Mouse (Mus musculus) heart, adult 2 months (tissue): ENCODE data around the gene Stambp. TPM values are rescaled to one million over a fixed set of nuclear protein-coding genes. Genes with fewer than 3 reads are reported as not detected.

Experiments
- DNase-seq, 2 experiments: peaks; one replicate each; pipeline ENCODE4 v3.0.0; 2021
- H3K27ac ChIP-seq: fragments of 200-600 bp; 2 replicates; pipeline ENCODE4 v1.8.1; 2022
- H3K27me3 ChIP-seq: fragments of 200-500 bp; 2 replicates; pipeline ENCODE4 v1.6.1; 2012; ENCODE audit warnings: mild to moderate bottlenecking, low read length, inconsistent platforms, mixed read lengths; ENCODE audit not compliant: control insufficient read depth, insufficient read depth
- H3K36me3 ChIP-seq: fragments of 200-500 bp; 2 replicates; pipeline ENCODE4 v1.6.1; 2012; ENCODE audit warnings: low read length, inconsistent platforms; ENCODE audit not compliant: control insufficient read depth, insufficient read depth
- H3K4me1 ChIP-seq: fragments of 200-500 bp; 2 replicates; pipeline ENCODE4 v1.6.1; 2011; ENCODE audit warnings: low read length; ENCODE audit not compliant: control insufficient read depth, insufficient read depth
- H3K4me3 ChIP-seq: fragments of 200-600 bp; 2 replicates; pipeline ENCODE4 v1.8.1; 2022
- H3K79me2 ChIP-seq: fragments of 200-500 bp; replicated peaks from 2 replicates; pipeline ENCODE4 v1.6.1; 2012; ENCODE audit warnings: mild to moderate bottlenecking, inconsistent platforms, low read length, moderate library complexity, mixed read lengths; ENCODE audit not compliant: control insufficient read depth, insufficient read depth
- H3K9ac ChIP-seq: fragments of 200-500 bp; 2 replicates; pipeline ENCODE4 v1.6.1; 2012; ENCODE audit warnings: low read depth, mild to moderate bottlenecking, control low read depth, inconsistent platforms, low read length, mixed read lengths
- CTCF ChIP-seq: fragments of 200-600 bp; IDR thresholded peaks from 2 replicates; pipeline ENCODE4 v1.8.1; 2022; ENCODE audit warnings: antibody characterized with exemption, mild to moderate bottlenecking, moderate library complexity
- EP300 ChIP-seq: fragments of 200-500 bp; IDR thresholded peaks from 2 replicates; pipeline ENCODE4 v1.6.1; 2011; ENCODE audit warnings: low read depth, low read length, control low read depth; ENCODE audit not compliant: insufficient read depth
- POLR2A ChIP-seq: fragments of 200-500 bp; IDR thresholded peaks from 2 replicates; pipeline ENCODE4 v1.6.1; 2011; ENCODE audit warnings: mild to moderate bottlenecking, low read depth, low read length, control low read depth; ENCODE audit not compliant: insufficient read depth
- WGBS: fragments of 180-500 bp; shearing (Covaris S2); methylation state at CpG from one replicate; pipeline ENCODE4 v1.1.7; 2018; 5-methylcytosine and 5-hydroxymethylcytosine counted together
- intact Hi-C: fragments of 180-260 bp; cut with DNase I; formaldehyde crosslinking; loops from one replicate; pipeline ENCODE4 v1.15.1; 2025
- long read RNA-seq: library from polyadenylated mRNA; stranded (forward); transcript quantifications from one replicate; pipeline ENCODE4 v2.0.0, GENCODE M21; 2021
- polyA plus RNA-seq: library from polyadenylated mRNA; depleted of rRNA; stranded (reverse); fragments of >200 nt; gene quantifications from 2 replicates; pipeline ENCODE4 v1.2.3, GENCODE M21; 2012; rRNA removed
- total RNA-seq, 2 experiments: library from RNA; stranded (reverse); gene quantifications; 2 replicates each; pipeline ENCODE4 v1.2.3; 2021

Stambp gene
- total RNA-seq, result 10 to 100 TPM; 11.9 to 12.9 TPM
- 10.1 and 17.6 TPM in 2 replicates for polyA plus RNA-seq
- long read RNA-seq, transcript Stambp-201 (10 exons, 2,364 nt), result major isoform, 19 of 21 reads
- long read RNA-seq, partial matches to known transcripts, result 1 of 21 reads
- long read RNA-seq, other reads (novel, unspliced or antisense), result 1 of 21 reads

- Histone ChIP-seq H3K36me3 (no peaks in the 10 kb centered on the region), H3K4me1 (no peaks in the 10 kb centered on the region; the same call in 1 of the 2 replicates), H3K9ac (peak within 1 kb of the TSS; percentile 83), H3K79me2 (no peaks in the 10 kb centered on the region; the same call in 1 of the 2 replicates), H3K27me3 (no peaks in the 10 kb centered on the region), H3K27ac (peak within 1 kb of the TSS; percentile 80), H3K4me3 (peak within 1 kb of the TSS; percentile 94)
- DNase-seq, result peak; percentile 7 to 37
- intact Hi-C loops, result loop anchor here (5.0 kb wide), 1 partner anchor 225 kb away; the partner anchor contains the start of gene Bola3
- no peak for TF ChIP-seq EP300
- no peak for TF ChIP-seq POLR2A
- no peak for TF ChIP-seq CTCF
- 1% methylated on average over 10 of the region's 11 CpGs for WGBS
These were observed at the start of gene Stambp for GRCm38 (mm10) chr6:83572671-83573070. Gene Stambp (minus strand): TSS chr6:83572729.

- H3K27me3 ChIP-seq, result no peaks in the 10 kb centered on the region
- no peaks in the 10 kb centered on the region for H3K36me3 ChIP-seq
- H3K4me1 ChIP-seq, result peaks cover 2% of the 10 kb centered on the region; the same call in 1 of the 2 replicates
- no peak overlapping the region for H3K27ac ChIP-seq
- peak in 1 of 2 experiments; percentile 0 for DNase-seq
- intact Hi-C loops, result loop anchor here (1.0 kb wide), 1 partner anchor 11 kb away; no protein-coding TSS in a partner anchor
- TF ChIP-seq CTCF, result no peak
- no peak for TF ChIP-seq EP300
- H3K4me3 ChIP-seq, result no peak overlapping the region
- WGBS, result 85% methylated on average over 9 of the region's 9 CpGs
- H3K9ac ChIP-seq, result no peak overlapping the region
- no peaks in the 10 kb centered on the region for H3K79me2 ChIP-seq
These were observed 47.4 kb upstream of the Stambp start for GRCm38 (mm10) chr6:83619955-83620354.

GRCm38 (mm10) chr6:83617581-83618335 is 45.2 kb upstream of the Stambp start:
- H3K27me3 ChIP-seq, result no peaks in the 10 kb centered on the region
- no peak overlapping the region for H3K9ac ChIP-seq
- no peak overlapping the region for H3K27ac ChIP-seq
- WGBS, result 79% methylated on average over 15 of the region's 15 CpGs
- no peak overlapping the region for H3K4me3 ChIP-seq
- no peak for TF ChIP-seq POLR2A
- no peak for TF ChIP-seq EP300
- TF ChIP-seq CTCF, result no peak
- H3K79me2 ChIP-seq, result no peaks in the 10 kb centered on the region
- H3K4me1 ChIP-seq, result peaks cover 4% of the 10 kb centered on the region; the same call in 1 of the 2 replicates
- DNase-seq, result peak in 1 of 2 experiments; percentile 1
- intact Hi-C loops, result no loop called here
- no peaks in the 10 kb centered on the region for H3K36me3 ChIP-seq

GRCm38 (mm10) chr6:83616512-83616911 is 44.0 kb upstream of the Stambp start:
- no peak overlapping the region for H3K27ac ChIP-seq
- TF ChIP-seq CTCF (peak; percentile 78), POLR2A (no peak), EP300 (peak; percentile 91)
- intact Hi-C loops, result loop anchor here (1.0 kb wide), 1 partner anchor 33 kb away; no protein-coding TSS in a partner anchor

GRCm38 (mm10) chr6:83614469-83614868 is 41.9 kb upstream of the Stambp start:
- intact Hi-C loops, result no loop called here

More at GRCm38 (mm10) chr6:83616512-83616911, 44.0 kb upstream of the Stambp start:
- Histone ChIP-seq H3K27me3 (no peaks in the 10 kb centered on the region), H3K9ac (no peak overlapping the region), H3K4me1 (peaks cover 4% of the 10 kb centered on the region; the same call in 1 of the 2 replicates), H3K36me3 (no peaks in the 10 kb centered on the region), H3K4me3 (no peak overlapping the region), H3K79me2 (no peaks in the 10 kb centered on the region)
- 28% methylated on average over 5 of the region's 5 CpGs for WGBS
- DNase-seq, result peak; percentile 70 to 76

More at GRCm38 (mm10) chr6:83614469-83614868, 41.9 kb upstream of the Stambp start:
- WGBS, result 77% methylated on average over 4 of the region's 4 CpGs
- Histone ChIP-seq H3K36me3 (no peaks in the 10 kb centered on the region), H3K4me3 (no peak overlapping the region), H3K27me3 (no peaks in the 10 kb centered on the region), H3K9ac (no peak overlapping the region), H3K4me1 (peaks cover 4% of the 10 kb centered on the region; the same call in 1 of the 2 replicates), H3K79me2 (no peaks in the 10 kb centered on the region), H3K27ac (no peak overlapping the region)
- DNase-seq, result no peak
- TF ChIP-seq EP300 (no peak), POLR2A (no peak), CTCF (no peak)
